23 mouse cellular contexts compared by ENCODE assay signal in the genomic region with DNA sequence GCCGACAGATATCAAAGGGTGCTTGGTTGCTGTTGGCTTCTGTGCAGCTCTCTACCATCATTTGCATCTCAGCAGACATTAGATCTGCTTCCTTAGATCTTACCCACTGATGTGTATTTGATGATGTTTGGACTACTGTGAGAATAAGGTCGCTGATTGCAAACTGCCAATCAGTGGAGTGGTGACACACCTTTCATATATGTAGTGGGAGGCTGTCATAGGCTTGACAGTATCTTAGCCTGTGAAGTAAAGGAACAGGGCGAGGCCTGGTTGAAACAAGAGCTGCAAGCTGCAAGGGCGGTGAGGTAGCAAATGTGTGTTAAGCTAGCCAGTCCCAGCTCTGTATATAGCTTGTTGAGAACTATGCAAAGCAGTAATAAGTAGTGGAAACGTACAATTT.
"Had no signal": no experiment of that assay in that cellular context is flagged by ENCODE, and none has a peak within 500 bp of the region (broad histone marks: within the 10 kb centered on the region; RNA-seq: fewer than 3 reads in every experiment).

No protein-coding gene starts in this region.

- DNase-seq: kidney, adult 2 months; kidney, postnatal 36 days; layer of hippocampus, postnatal 36 days; left cerebral cortex, postnatal 4 days; liver, postnatal 0 days; lung, embryonic 14.5 days; right cerebral cortex, adult 18-20 months; right cerebral cortex, postnatal 14 days; right cerebral cortex, postnatal 4 days; thymus, adult 18-20 months; thymus, postnatal 25 days had no signal

- H3K27me3 ChIP-seq: limb, embryonic 12.5 days; limb, embryonic 15.5 days; megakaryocyte, embryonic 14.5 days; midbrain, embryonic 13.5 days had no signal

- H3K9me3 ChIP-seq: limb, embryonic 12.5 days; limb, embryonic 15.5 days; megakaryocyte, embryonic 14.5 days; midbrain, embryonic 10.5 days; midbrain, embryonic 13.5 days had no signal

- H3K4me1 ChIP-seq: limb, embryonic 15.5 days; midbrain, embryonic 10.5 days; midbrain, embryonic 13.5 days had no signal

- H3K27ac ChIP-seq: kidney, postnatal 0 days; left cerebral cortex, adult 2 months; limb, embryonic 12.5 days; limb, embryonic 15.5 days; liver, embryonic 14.5 days; midbrain, embryonic 10.5 days; midbrain, embryonic 13.5 days had no signal

- H3K4me2 ChIP-seq: limb, embryonic 12.5 days; limb, embryonic 15.5 days; liver, embryonic 11.5 days; lung, embryonic 14.5 days; midbrain, embryonic 13.5 days had no signal

- H3K4me3 ChIP-seq: left cerebral cortex, adult 2 months; limb, embryonic 12.5 days; limb, embryonic 15.5 days; megakaryocyte, embryonic 14.5 days; midbrain, embryonic 10.5 days; midbrain, embryonic 13.5 days; myocyte had no signal

- ATAC-seq: liver, postnatal 0 days; lung, postnatal 0 days; midbrain, embryonic 13.5 days; midbrain, embryonic 16.5 days had no signal

- H3K36me3 ChIP-seq: limb, embryonic 12.5 days; limb, embryonic 15.5 days; midbrain, embryonic 10.5 days; midbrain, embryonic 13.5 days had no signal

- H3K9ac ChIP-seq: limb, embryonic 12.5 days; limb, embryonic 15.5 days; liver, embryonic 14.5 days; liver, postnatal 0 days; lung, embryonic 14.5 days; midbrain, embryonic 13.5 days had no signal
